Mouse (Mus musculus): ENCODE measurements around the gene Cds2.
"Not testable (repeated sequence)": the region's sequence is repeated elsewhere in the genome, so short reads cannot be mapped to it uniquely, and the experiment has no call there.

The Cds2 gene

DNA sequence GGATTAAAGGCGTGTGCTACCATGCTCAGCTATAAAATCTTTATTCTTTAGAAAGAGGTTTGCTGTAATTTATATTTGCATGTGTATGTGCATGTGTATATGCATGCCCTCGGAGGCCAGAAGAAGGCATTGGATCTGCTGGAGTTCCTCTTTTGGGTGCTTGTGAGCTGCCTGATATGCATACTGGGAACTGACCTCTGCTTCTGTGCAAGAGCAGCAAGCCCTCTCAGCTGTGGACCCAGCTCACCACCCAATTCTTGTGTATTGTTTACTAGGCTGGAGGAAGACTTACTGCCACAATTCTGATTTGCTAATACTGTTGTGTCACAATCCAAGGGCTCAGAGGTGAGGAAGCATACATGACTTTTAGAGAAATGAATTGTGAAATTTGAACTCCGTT, 3.1 kb downstream of the Cds2 start:
- no peak for DNase-seq

DNA sequence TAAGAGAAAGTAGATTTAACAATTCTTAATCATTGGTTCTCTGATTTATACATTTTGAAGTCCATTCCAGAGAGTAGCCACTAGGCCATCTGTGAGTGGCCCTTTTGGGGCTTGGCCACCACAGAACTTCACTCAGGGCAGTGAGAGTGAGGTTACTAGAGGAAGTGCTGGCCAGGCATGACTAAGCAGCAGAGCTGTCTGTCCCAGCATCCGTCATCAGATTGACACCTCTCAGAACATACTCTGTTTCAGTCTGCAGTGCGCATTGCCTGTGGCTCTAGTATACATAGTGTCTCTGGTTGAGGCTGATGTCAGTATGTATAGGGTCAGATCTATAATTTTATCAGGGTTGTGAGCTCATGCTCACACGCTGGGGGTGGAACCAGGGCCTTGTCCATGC, 6.3 kb downstream of the Cds2 start:
- no peak for DNase-seq

DNA sequence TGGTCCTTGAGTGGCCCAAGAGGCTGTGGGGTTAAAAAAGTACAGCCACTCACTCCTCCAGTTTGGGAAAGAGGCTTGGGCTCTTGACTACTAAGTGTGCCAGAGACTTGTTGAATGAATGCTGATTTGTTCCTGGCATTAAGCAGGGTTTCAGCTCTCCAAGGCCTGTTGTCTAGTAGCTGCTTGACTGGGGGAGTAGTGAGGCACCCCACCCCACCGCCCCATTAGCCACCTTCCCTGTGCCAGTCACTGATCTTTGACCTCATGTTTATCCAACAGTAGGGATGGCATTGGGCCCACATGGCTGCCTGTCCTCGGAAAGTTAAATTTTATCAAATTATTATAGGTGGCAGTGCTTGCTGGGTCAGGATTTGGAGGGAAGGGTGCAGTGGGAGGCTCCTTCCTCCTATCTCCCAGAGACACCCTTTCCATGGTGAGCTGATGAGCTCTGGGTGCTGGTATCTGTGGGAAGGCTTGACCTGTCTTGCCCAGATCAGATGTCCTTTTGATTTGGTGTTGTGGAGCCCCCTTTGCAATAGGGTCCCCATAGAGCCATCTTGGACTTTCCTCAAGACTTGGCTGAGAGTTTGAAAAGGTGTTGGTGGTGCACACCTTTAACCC, 7.5 kb downstream of the Cds2 start:
- DNase-seq: no peak

- DNase-seq: no peak
Measured at GRCm38 (mm10) chr2:132272694-132273389, 9.9 kb downstream of the Cds2 start.

DNA sequence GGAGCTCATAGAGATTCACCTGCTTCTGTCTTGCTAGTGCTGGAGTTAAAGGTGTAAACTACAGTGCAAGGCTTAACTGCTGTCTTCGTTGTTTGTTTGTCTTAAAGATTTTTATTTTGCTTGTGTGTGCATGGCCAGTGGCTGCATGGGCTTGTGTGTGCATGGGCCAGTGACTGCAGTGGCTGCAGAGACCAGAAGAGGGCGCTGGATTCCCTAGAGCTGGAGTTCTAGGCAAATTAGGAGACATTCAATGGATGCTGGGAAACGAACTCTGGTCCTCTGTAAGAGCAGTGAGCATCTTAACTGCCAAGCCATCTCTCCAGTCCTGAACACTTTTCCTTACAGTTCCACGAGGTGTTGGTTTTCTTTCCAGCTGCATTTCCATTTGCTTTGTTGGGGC, 12.6 kb downstream of the Cds2 start:
- no peak for DNase-seq

- DNase-seq: no peak
Measured at GRCm38 (mm10) chr2:132276249-132276648, 13.3 kb downstream of the Cds2 start.

DNA sequence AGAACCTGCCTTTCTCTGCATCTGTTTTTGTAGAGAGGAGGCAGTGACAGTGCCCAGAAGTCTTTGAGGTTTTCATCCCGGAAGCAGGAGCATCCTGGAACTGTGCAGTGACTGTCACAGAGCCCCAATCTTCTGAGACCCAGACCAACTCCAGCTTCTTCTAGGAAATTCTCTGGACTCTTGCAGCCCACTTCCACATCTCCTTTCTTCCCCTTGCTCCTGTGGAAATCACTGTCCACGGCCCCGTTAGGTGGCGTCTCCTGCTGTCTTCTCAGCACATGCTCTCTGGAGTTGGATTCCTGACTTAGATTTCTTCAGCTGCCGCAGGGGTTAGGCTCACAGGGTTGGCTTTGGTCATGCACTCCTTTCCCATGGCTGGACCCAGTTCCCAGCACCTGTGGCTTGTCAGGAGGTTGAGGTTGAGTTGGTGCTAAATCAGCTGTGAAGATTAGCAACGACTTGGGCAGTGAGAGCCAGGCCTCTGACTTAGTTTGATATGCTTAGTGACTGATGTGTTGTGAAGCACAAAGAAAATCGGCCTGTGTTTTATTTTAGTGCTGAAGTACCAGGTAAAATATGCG, 15.4 kb downstream of the Cds2 start:
- no peak for DNase-seq

- no peak for DNase-seq
Measured at GRCm38 (mm10) chr2:132279336-132279882, 16.5 kb downstream of the Cds2 start.

- no peak for DNase-seq
Measured at GRCm38 (mm10) chr2:132279978-132280377, 17.0 kb downstream of the Cds2 start.

- DNase-seq: no peak
Measured at GRCm38 (mm10) chr2:132280518-132281120, 17.7 kb downstream of the Cds2 start.

GRCm38 (mm10) chr2:132281560-132282452, 18.9 kb downstream of the Cds2 start:
- DNase-seq: no peak

- DNase-seq: no peak
Measured at GRCm38 (mm10) chr2:132282453-132283174, 19.7 kb downstream of the Cds2 start.

- DNase-seq: no peak
Measured at GRCm38 (mm10) chr2:132283236-132284070, 20.5 kb downstream of the Cds2 start.

GRCm38 (mm10) chr2:132284492-132285139, 21.7 kb downstream of the Cds2 start:
- DNase-seq: no peak

DNA sequence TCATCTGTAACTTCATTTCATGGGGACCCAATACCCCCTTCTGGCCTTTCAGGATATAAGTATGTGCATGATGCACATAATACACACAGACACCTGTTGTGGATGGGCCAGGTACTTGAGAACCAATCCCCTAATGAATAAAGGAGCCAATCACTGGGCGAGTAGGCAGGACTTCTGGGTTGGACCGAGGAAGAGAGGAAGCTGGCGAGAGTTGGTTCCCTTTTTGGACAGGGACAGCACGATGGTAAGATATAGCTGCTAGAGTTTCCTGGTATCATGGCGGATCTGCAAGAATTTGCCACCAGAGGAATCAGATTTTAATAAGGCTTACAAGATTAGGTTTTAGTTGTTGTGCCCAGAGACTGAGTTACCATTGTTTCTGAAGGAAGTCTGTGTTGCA, 22.8 kb downstream of the Cds2 start:
- not testable (repeated sequence) for DNase-seq

- DNase-seq: no peak
Measured at GRCm38 (mm10) chr2:132286376-132287076, 23.6 kb downstream of the Cds2 start.

GRCm38 (mm10) chr2:132289213-132289612, 26.3 kb downstream of the Cds2 start:
- DNase-seq: not testable (repeated sequence)

DNA sequence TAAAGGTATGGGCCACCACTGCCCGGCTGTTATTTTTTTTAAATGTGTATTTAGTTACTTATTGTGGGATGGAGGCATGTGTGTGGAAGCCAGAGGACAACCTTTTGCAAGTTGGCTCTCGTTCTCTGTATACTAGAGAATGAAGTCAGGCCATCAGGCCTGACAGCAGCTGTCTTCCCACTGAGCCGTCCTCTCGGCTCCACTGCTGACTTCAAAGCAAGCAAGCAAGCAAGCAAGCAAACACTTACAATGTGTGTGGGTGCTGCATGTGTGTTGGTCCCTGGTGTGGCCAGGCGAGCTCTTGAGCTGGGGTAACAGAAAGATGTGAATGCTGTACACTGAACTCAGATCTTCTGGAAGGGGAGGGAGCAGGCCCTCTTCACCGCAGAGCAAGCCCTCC, 27.9 kb downstream of the Cds2 start:
- no peak for DNase-seq

GRCm38 (mm10) chr2:132291265-132291664, 28.3 kb downstream of the Cds2 start:
- no peak for DNase-seq

DNA sequence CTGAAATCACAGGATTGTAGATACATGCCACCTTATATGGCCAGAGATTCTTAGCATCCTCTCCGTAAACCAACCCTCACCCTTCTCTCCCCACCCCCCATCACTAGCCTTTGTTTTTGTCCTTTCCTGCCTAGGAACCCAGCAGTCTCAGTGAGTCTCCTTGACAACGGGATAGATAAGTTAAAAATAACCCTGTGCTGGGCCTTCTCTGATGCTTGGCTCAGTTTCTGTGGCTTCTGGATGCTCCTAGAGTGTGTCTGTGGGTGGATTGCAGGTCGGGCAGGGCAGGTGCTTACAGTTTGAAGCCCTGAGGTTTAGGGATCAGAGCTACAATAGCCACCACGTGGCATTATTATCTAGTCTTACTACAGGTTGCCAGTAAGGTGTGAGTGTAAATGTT, 29.1 kb downstream of the Cds2 start:
- DNase-seq: peak; percentile 44

Data from right cerebral cortex, postnatal 25 days (tissue).